Mouse (Mus musculus) G1E (cell line): ENCODE results near the gene Btbd11.

Experiments
- CTCF ChIP-seq: IDR thresholded peaks from 2 replicates; pipeline ENCODE4 v1.5.1; 2012; ENCODE audit warnings: low read depth, low read length, inconsistent platforms, mixed read lengths
- TAL1 ChIP-seq: conservative IDR thresholded peaks from 2 replicates; pipeline ENCODE4 v1.6.1; 2012; ENCODE audit warnings: low read depth, low read length, inconsistent platforms, mixed read lengths

GRCm38 (mm10) chr10:85538051-85538753, 151.6 kb downstream of the Btbd11 start:
- no peak for TF ChIP-seq CTCF
- TF ChIP-seq TAL1: no peak
